Mouse (Mus musculus) lung, embryonic 14.5 days (tissue): ENCODE measurements around the gene Clp1. TPM values are rescaled to one million over a fixed set of nuclear protein-coding genes. Genes with fewer than 3 reads are reported as not detected.
A peak's percentile ranks its signal among the peaks of the same experiment; 100 is the strongest.

Source experiments
- ATAC-seq: fragments of 200-750 bp; cut with Nextera tagmentation; 2 replicates; pipeline ENCODE4 v1.8.0; 2017; ENCODE audit warnings: mild to moderate bottlenecking, moderate TSS enrichment, moderate library complexity; ENCODE audit not compliant: insufficient read depth
- DNase-seq: peaks from one replicate; pipeline ENCODE4 v3.0.0-alpha.2; 2015
- H3K27ac ChIP-seq: fragments of 300-500 bp; sonication (generic); 2 replicates; pipeline ENCODE4 v1.5.1; 2014; ENCODE audit warnings: low read depth, mild to moderate bottlenecking, moderate library complexity
- H3K27me3 ChIP-seq: fragments of 300-500 bp; sonication (generic); 2 replicates; pipeline ENCODE4 v1.6.1; 2014; ENCODE audit warnings: low read length, control low read depth; ENCODE audit not compliant: insufficient read depth
- H3K36me3 ChIP-seq: fragments of 300-500 bp; sonication (generic); 2 replicates; pipeline ENCODE4 v1.6.1; 2014; ENCODE audit warnings: control low read depth; ENCODE audit not compliant: insufficient read depth
- H3K4me1 ChIP-seq: fragments of 300-500 bp; sonication (generic); 2 replicates; pipeline ENCODE4 v1.6.1; 2014; ENCODE audit warnings: antibody characterized with exemption, control low read depth; ENCODE audit not compliant: insufficient read depth
- H3K4me2 ChIP-seq: fragments of 300-500 bp; sonication (generic); 2 replicates; pipeline ENCODE4 v1.6.1; 2014; ENCODE audit warnings: mild to moderate bottlenecking
- H3K4me3 ChIP-seq: fragments of 300-500 bp; sonication (generic); 2 replicates; pipeline ENCODE4 v1.5.1; 2014; ENCODE audit warnings: low read depth, low read length
- H3K9ac ChIP-seq: fragments of 300-500 bp; sonication (generic); 2 replicates; pipeline ENCODE4 v1.6.1; 2014
- H3K9me3 ChIP-seq: fragments of 300-500 bp; sonication (generic); 2 replicates; pipeline ENCODE4 v1.6.1; 2016; ENCODE audit warnings: low read depth, low read length, control low read depth
- CTCF ChIP-seq: IDR thresholded peaks from 2 replicates; pipeline ENCODE4 v1.5.1; 2016; ENCODE audit warnings: antibody characterized with exemption, low read depth
- WGBS: fragments of 180-500 bp; shearing (Covaris S2); extraction: QIAGEN DNeasy Blood & Tissue Kit; methylation state at CpG from one replicate; pipeline ENCODE4 v1.1.7; 2014; 5-methylcytosine and 5-hydroxymethylcytosine counted together
- polyA plus RNA-seq: library from polyadenylated mRNA; unstranded; fragments of >200 nt; fragmentation: Nextera tagmentation; extraction: Ambion mirVana; gene quantifications from 2 replicates; pipeline ENCODE4 v1.2.1, GENCODE M21; 2014

Gene Clp1
- polyA plus RNA-seq, 1 experiment from 2014 or later, result 25.6 TPM

DNA sequence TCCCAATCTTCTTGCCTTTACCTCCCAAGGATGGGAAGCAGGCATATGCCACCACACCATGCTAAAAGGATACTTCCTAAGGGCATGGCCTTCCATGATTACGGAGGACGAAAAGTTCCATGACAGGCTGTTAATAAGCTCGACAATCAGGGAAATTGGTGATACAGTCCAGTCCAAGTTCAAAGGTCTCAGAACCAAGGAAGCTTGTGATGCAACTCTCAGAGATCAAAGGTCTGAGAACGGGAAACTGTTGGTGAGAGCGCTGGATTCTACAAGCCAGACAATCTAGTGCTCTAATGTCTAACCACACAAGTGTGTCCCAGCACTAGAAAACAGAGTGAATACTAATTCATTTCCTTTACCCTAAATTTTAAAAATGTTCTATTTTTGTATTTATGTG is 29.1 kb upstream of the Clp1 start:
- H3K27ac ChIP-seq, result no peak overlapping the region
- ATAC-seq, result no peak
- no peaks in the 10 kb centered on the region for H3K36me3 ChIP-seq
- H3K9me3 ChIP-seq, result no peaks in the 10 kb centered on the region
- H3K27me3 ChIP-seq, result no peaks in the 10 kb centered on the region
- no peaks in the 10 kb centered on the region for H3K4me1 ChIP-seq
- no peak for TF ChIP-seq CTCF
- no peak overlapping the region for H3K4me3 ChIP-seq
- DNase-seq, result no peak
- no peak overlapping the region for H3K4me2 ChIP-seq
- 68% methylated on average over 5 of the region's 5 CpGs for WGBS
- H3K9ac ChIP-seq, result no peak overlapping the region

DNA sequence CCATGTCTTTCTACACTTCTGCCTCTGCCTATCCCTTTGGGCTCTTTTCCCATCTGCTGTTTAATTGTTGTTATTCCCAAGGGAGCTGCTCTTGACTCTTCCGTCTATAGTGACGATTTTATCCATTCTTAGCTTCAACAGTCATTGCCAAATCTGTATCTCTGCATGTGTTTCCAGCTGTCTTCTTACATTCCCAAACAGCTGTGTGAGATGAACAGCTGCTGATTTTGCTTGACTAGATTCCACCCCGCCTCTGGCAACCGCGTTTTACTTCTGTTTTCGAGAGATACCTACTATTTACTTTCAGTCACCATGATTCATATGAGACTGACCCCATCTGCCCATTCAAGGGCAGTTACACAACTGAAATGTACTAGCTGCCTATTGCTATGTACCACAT is 23.0 kb upstream of the Clp1 start:
- DNase-seq (peak; percentile 72), ATAC-seq (peak; percentile 56; the same call in 1 of the 2 replicates)
- 41% methylated on average over 6 of the region's 6 CpGs for WGBS
- no peaks in the 10 kb centered on the region for H3K4me1 ChIP-seq
- no peak overlapping the region for H3K27ac ChIP-seq
- no peak overlapping the region for H3K4me3 ChIP-seq
- TF ChIP-seq CTCF, result no peak
- no peaks in the 10 kb centered on the region for H3K27me3 ChIP-seq
- H3K4me2 ChIP-seq, result no peak overlapping the region
- no peak overlapping the region for H3K9ac ChIP-seq
- no peaks in the 10 kb centered on the region for H3K36me3 ChIP-seq
- H3K9me3 ChIP-seq, result no peaks in the 10 kb centered on the region

DNA sequence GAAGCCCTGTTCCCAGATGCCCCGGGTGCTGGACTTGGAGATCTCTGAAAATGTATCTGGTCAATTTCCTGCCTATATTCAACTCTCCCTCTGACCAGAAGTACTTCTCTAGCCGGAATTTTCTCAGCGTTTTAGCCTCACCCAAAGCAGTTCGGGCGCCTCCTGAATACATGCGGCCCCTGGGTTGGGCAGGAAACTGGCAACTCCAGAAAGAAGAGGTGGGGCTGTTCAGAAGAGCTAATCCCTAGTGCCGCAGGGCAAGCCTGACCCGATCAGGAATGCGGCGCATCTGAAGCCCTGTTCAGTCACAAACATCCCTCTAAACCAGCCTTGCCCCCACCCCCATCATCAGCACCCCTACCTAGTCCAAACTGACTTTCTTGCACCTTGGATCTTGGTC is 17.0 kb upstream of the Clp1 start:
- peaks cover 21% of the 10 kb centered on the region for H3K36me3 ChIP-seq
- DNase-seq (peak; percentile 65), ATAC-seq (peak; percentile 39)
- H3K27me3 ChIP-seq, result no peaks in the 10 kb centered on the region
- no peak for TF ChIP-seq CTCF
- H3K4me2 ChIP-seq, result peak overlapping the region; percentile 94
- H3K4me1 ChIP-seq, result peaks cover 12% of the 10 kb centered on the region
- peak overlapping the region; percentile 100 for H3K27ac ChIP-seq
- H3K9ac ChIP-seq, result peak overlapping the region; percentile 100
- H3K9me3 ChIP-seq, result no peaks in the 10 kb centered on the region
- under 1% methylated on average over 10 of the region's 10 CpGs for WGBS
- peak overlapping the region; percentile 94 for H3K4me3 ChIP-seq

DNA sequence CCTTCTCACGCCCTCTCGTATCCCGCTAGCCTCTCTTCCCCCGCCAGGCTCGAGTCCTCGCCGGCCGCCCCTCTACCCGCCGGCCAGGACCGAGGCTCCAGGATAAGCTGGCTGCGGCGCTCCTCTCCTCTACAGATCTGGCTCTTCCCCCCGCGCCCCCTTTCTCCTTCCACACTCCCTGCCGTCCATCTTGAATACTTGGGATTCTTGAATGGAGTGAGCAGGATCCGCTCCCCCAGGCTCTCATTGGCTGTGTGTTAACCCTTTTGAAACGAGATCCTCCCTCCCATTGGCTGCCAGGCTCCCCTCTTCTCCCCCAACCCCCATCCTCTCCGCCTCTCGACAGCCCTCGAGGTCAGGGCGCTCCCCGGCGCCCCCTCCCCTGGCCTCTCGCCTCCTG is 16.4 kb upstream of the Clp1 start, which contains the start of gene Gm19426:
Gene Gm19426 (minus strand): TSS at position 95 of the 400 bp plus-strand sequence.
- H3K36me3 ChIP-seq, result peaks cover 21% of the 10 kb centered on the region
- TF ChIP-seq CTCF, result no peak
- peak within 1 kb of the TSS; percentile 94 for H3K4me2 ChIP-seq
- ATAC-seq (peak; percentile 90), DNase-seq (peak; percentile 95)
- no peaks in the 10 kb centered on the region for H3K27me3 ChIP-seq
- H3K4me1 ChIP-seq, result peaks cover 14% of the 10 kb centered on the region
- peak within 1 kb of the TSS; percentile 94 for H3K4me3 ChIP-seq
- no peaks in the 10 kb centered on the region for H3K9me3 ChIP-seq
- peak within 1 kb of the TSS; percentile 100 for H3K27ac ChIP-seq
- peak within 1 kb of the TSS; percentile 100 for H3K9ac ChIP-seq
- WGBS, result under 1% methylated on average over 25 of the region's 25 CpGs

DNA sequence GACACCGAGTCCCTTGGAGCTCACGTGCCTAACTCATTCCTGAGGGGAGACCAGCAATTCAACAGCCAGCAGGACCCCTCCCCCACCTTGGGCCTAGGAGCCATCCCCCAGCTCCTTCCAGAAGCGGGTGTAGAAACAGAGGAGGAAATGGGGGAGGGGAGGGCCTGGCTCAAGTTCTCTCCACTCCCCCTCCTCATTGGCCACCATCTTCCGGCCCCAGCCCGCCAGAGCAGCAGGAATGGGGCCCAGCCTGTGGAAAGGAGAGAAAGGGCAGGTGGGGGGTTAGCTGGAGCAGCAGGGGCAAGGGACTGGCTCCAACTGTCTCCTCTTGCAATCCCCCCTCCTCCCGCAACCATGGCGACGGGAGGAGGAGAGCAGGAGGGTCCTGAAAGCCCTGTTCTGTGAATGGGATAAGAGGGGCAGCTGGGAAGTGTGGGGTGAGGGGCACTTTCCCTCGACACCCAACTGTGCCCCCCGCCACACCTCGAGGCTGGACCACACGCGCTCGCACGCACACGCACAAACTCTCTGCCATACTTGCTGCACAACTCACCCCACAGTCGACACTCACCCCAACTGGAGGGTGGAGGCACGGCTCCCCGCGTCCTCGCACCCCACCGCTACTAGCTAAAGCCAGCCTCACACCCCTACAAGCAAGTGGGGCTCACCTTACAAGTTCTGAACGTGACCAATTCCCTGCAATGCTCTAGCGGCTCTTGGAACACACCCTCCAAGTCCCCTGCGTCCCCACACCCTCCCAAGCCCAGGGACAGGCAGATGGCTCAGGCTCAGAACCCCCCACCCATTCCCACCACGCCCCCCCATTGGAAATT is 15.5 kb upstream of the Clp1 start:
- H3K36me3 ChIP-seq, result peaks cover 21% of the 10 kb centered on the region
- peaks cover 20% of the 10 kb centered on the region for H3K4me1 ChIP-seq
- no peaks in the 10 kb centered on the region for H3K9me3 ChIP-seq
- H3K27ac ChIP-seq, result peak overlapping the region; percentile 100
- peak overlapping the region; percentile 94 for H3K4me3 ChIP-seq
- no peak for TF ChIP-seq CTCF
- no peaks in the 10 kb centered on the region for H3K27me3 ChIP-seq
- 1% methylated on average over 25 of the region's 26 CpGs for WGBS
- peak overlapping the region; percentile 100 for H3K9ac ChIP-seq
- H3K4me2 ChIP-seq, result peak overlapping the region; percentile 94
- ATAC-seq (peak; percentile 59), DNase-seq (peak; percentile 91)

DNA sequence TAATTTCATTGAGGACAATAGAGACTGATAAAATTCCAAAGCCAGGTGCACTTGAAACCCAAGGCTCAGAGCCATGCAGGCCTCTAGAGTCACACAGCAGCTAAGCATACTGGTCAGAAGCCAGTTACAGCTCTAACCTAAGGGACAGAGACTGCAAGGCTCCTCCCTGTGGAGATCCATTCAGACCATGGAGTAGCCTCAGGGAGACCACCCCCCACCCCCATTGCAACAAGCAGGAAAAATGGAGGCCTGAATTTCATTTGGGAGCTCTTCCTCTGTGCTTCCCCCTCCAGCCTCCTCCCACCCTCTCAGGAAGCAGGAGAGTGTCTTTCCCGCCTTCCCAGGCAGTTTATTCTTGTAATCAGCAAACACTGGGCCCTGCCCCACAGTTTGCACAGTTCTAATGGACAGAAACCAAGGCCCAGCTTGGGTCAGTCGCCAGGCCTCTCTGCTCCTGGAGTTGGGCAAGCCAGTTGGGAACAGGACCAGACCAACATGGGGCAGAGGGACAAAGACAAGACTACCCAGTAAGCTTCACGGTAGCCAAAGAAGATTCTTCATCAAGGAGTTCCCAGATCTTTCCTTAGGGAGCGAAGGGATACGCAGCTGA is 14.8 kb upstream of the Clp1 start:
- WGBS, result 1% methylated on average over 5 of the region's 5 CpGs
- H3K9ac ChIP-seq, result peak overlapping the region; percentile 100
- TF ChIP-seq CTCF, result no peak
- ATAC-seq, result peak; percentile 0; the same call in 1 of the 2 replicates
- DNase-seq, result no peak
- peak overlapping the region; percentile 100 for H3K27ac ChIP-seq
- H3K9me3 ChIP-seq, result no peaks in the 10 kb centered on the region
- H3K4me1 ChIP-seq, result peaks cover 20% of the 10 kb centered on the region
- peak overlapping the region; percentile 94 for H3K4me3 ChIP-seq
- peaks cover 21% of the 10 kb centered on the region for H3K36me3 ChIP-seq
- H3K4me2 ChIP-seq, result peak overlapping the region; percentile 94
- H3K27me3 ChIP-seq, result no peaks in the 10 kb centered on the region
